Mouse (Mus musculus) frontal cortex, adult 2 months (tissue): ENCODE results near the gene Poldip2. TPM values are rescaled to one million over a fixed set of nuclear protein-coding genes. Genes with fewer than 3 reads are reported as not detected.

ENCODE experiments used
- polyA plus RNA-seq: library from polyadenylated mRNA; depleted of rRNA; stranded (reverse); fragments of >200 nt; gene quantifications from 2 replicates; pipeline ENCODE4 v1.2.3, GENCODE M21; 2012; rRNA removed

Gene Poldip2
- polyA plus RNA-seq, 1 experiment: 115 TPM

Other genes starting within 250 kb of the Poldip2 start
- 15.2 and 18.6 TPM in 2 replicates for gene BC030499, start 221.4 kb upstream of the Poldip2 start, polyA plus RNA-seq
- 14.7 and 16.8 TPM in 2 replicates for gene Spag5, start 210.7 kb upstream of the Poldip2 start, polyA plus RNA-seq
- gene Aldoc, start 189.2 kb upstream of the Poldip2 start, polyA plus RNA-seq: 1,301 and 1,427 TPM in 2 replicates
- 60.4 and 65.7 TPM in 2 replicates for gene Pigs, start 183.8 kb upstream of the Poldip2 start, polyA plus RNA-seq
- 69.3 and 73.8 TPM in 2 replicates for gene Unc119, start 168.7 kb upstream of the Poldip2 start, polyA plus RNA-seq
- gene Foxn1, start 125.6 kb upstream of the Poldip2 start, polyA plus RNA-seq: not detected in 2 replicates
- gene Slc13a2, start 90.0 kb upstream of the Poldip2 start, polyA plus RNA-seq: not detected in 2 replicates
- gene Slc46a1, start 46.5 kb upstream of the Poldip2 start, polyA plus RNA-seq: 14.1 and 14.4 TPM in 2 replicates
- 28.6 and 29.2 TPM in 2 replicates for gene Sarm1, start 14.4 kb upstream of the Poldip2 start, polyA plus RNA-seq
- gene Vtn, start 13.1 kb upstream of the Poldip2 start, polyA plus RNA-seq: 181 and 199 TPM in 2 replicates
- gene Sebox, start 8.7 kb upstream of the Poldip2 start, polyA plus RNA-seq: 3.0 and 3.6 TPM in 2 replicates
- 51.4 and 56.6 TPM in 2 replicates for gene Tmem199, start within 50 bp of the Poldip2 start, polyA plus RNA-seq
- gene Tnfaip1, start 24.1 kb downstream of the Poldip2 start, polyA plus RNA-seq: 34.2 and 36.1 TPM in 2 replicates
- gene Ift20, start 24.2 kb downstream of the Poldip2 start, polyA plus RNA-seq: 103 and 105 TPM in 2 replicates
- gene Tmem97, start 38.6 kb downstream of the Poldip2 start, polyA plus RNA-seq: 14.1 and 18.7 TPM in 2 replicates
- 55.9 and 58.6 TPM in 2 replicates for gene Nlk, start 185.2 kb downstream of the Poldip2 start, polyA plus RNA-seq
- 28.8 and 34.8 TPM in 2 replicates for gene Ccnq, start 239.5 kb downstream of the Poldip2 start, polyA plus RNA-seq